ENCODE assay signal across 13 mouse cellular contexts in the genomic region with DNA sequence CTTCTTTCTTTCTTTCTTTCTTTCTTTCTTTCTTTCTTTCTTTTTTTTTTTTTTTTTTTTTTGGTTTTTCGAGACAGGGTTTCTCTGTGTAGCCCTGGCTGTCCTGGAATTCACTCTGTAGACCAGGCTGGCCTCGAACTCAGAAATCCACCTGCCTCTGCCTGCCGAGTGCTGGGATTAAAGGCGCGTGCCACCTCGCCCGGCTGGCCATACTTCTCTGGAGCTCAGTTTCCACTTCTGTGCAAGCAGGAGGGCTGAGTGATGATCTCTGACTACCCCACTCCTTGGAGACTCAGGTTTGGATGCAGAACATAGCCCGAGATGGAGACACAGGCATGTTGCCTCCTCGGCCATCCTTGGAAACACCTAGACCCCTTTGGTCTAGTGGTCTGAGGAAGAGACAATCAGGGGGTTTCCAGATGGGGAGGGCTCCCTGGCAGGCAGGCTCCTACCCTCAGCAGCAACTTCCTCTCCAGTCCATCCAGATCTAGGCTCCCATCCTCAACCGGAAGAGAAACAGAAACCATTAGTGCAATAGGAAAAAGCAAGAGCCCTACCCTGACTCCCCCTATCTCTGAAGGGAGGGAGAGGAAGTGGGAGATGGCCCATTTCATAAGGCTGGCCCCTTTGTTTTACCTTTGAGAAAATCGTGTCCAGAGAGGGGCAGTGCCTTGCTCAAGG. TPM values are rescaled to one million over a fixed set of nuclear protein-coding genes. Genes with fewer than 3 reads are reported as not detected.
DNase-seq lines count a peak whose midpoint lies in the region; ATAC-seq and TF ChIP-seq lines count a peak whose summit lies in the region.
"Had no signal": no experiment of that assay in that cellular context is flagged by ENCODE, and none has a peak within 500 bp of the region (broad histone marks: within the 10 kb centered on the region; RNA-seq: fewer than 3 reads in every experiment).

No protein-coding gene starts in this region.

- H3K36me3 ChIP-seq in hindbrain, embryonic 16.5 days (ENCODE audit: control insufficient read depth, insufficient read depth, low read length): no peaks in the 10 kb centered on the region
- H3K36me3 ChIP-seq: limb, embryonic 15.5 days had no signal

- peak overlapping the region; percentile 98 for H3K27ac ChIP-seq in bone marrow macrophage, adult 2 months (ENCODE audit: insufficient read depth, low read depth, low read length)
- no peak overlapping the region for H3K27ac ChIP-seq in hindbrain, embryonic 16.5 days (ENCODE audit: low read depth, low read length)
- H3K27ac ChIP-seq: limb, embryonic 15.5 days had no signal

- H3K9ac ChIP-seq in hindbrain, embryonic 16.5 days (ENCODE audit: low read depth, low read length): no peak overlapping the region
- H3K9ac ChIP-seq: limb, embryonic 15.5 days had no signal

- no peak for TF ChIP-seq CTCF in bone marrow macrophage, adult 2 months (IDR thresholded peaks at IDR 0.05; ENCODE audit: low read depth, low read length)

- peak; percentile 70 for ATAC-seq in megakaryocyte, adult 5-6 weeks (ENCODE audit: poor library complexity, severe bottlenecking)
- no peak for ATAC-seq in hindbrain, embryonic 16.5 days

- 91% methylated on average over 10 of the region's 11 CpGs for WGBS in hindbrain, embryonic 16.5 days

- H3K4me1 ChIP-seq in bone marrow macrophage, adult 2 months (ENCODE audit: control insufficient read depth, insufficient read depth, low read length): peaks cover 86% of the 10 kb centered on the region
- no peaks in the 10 kb centered on the region for H3K4me1 ChIP-seq in hindbrain, embryonic 16.5 days (ENCODE audit: control insufficient read depth, insufficient read depth, low read depth, low read length)
- H3K4me1 ChIP-seq: limb, embryonic 15.5 days had no signal

- 0 out of 2 replicates have a peak, but pooled peaks have one; percentile 11 for TF ChIP-seq POLR2A in bone marrow macrophage, adult 2 months (IDR thresholded peaks at IDR 0.05; ENCODE audit: borderline replicate concordance, low read depth, low read length)

- peak; percentile 38 for DNase-seq in lung, postnatal 25 days (ENCODE audit: low spot score)
- no peak for DNase-seq in lung, adult 18-20 months
- DNase-seq in thymus, postnatal 25 days: peak; percentile 40
- no peak for DNase-seq in left cerebral cortex, postnatal 14 days (ENCODE audit: low spot score in 2 of 2)
- no peak for DNase-seq in frontal cortex, postnatal 14 days (ENCODE audit: low spot score in 2 of 2)
- DNase-seq: cerebellum, adult 8-10 months; kidney, adult 8-10 months; midbrain, embryonic 14.5 days had no signal

- H3K4me2 ChIP-seq in hindbrain, embryonic 16.5 days (ENCODE audit: low read length): no peak overlapping the region
- H3K4me2 ChIP-seq: limb, embryonic 15.5 days had no signal

- no peaks in the 10 kb centered on the region for H3K27me3 ChIP-seq in hindbrain, embryonic 16.5 days (replicated peaks; ENCODE audit: control insufficient read depth, insufficient read depth, low read length)
- H3K27me3 ChIP-seq: limb, embryonic 15.5 days had no signal

- intact Hi-C loops in left cerebral cortex, postnatal 14 days (cut with DNase I): no loop called here

- no peaks in the 10 kb centered on the region for H3K9me3 ChIP-seq in hindbrain, embryonic 16.5 days (ENCODE audit: control insufficient read depth, low read length)
- H3K9me3 ChIP-seq: limb, embryonic 15.5 days had no signal

- H3K4me3 ChIP-seq in bone marrow macrophage, adult 2 months (ENCODE audit: insufficient read depth, low read length): peak overlapping the region; percentile 33
- no peak overlapping the region for H3K4me3 ChIP-seq in hindbrain, embryonic 16.5 days (ENCODE audit: low read length)
- H3K4me3 ChIP-seq: limb, embryonic 15.5 days had no signal

RNA-seq across cellular contexts. Expression of gene Ankdd1a, which starts 15.9 kb away (rescaled TPM):
- polyA plus RNA-seq in bone marrow macrophage, adult 2 months (2012; ENCODE audit: insufficient read depth, insufficient read length, missing spikeins): 4.1 and 6.4 TPM in 2 replicates
- total RNA-seq in megakaryocyte, adult 5-6 weeks (2015): not detected in 2 replicates
- 0.08 TPM in 1 of 2 replicates, not detected in the other for total RNA-seq in megakaryocyte, adult 5-6 weeks (2017)
- total RNA-seq in left cerebral cortex, postnatal 14 days (2021): 1 to 10 TPM; 3.1 TPM
- 1.1 and 1.2 TPM in 2 replicates for polyA plus RNA-seq in hindbrain, embryonic 16.5 days (2015; fragmentation: Nextera tagmentation; extraction: Ambion mirVana)
- total RNA-seq: ES-E14 had no signal

RNA-seq across cellular contexts. Expression of gene Plekho2, which starts 43.9 kb away (rescaled TPM):
- 193 and 213 TPM in 2 replicates for polyA plus RNA-seq in bone marrow macrophage, adult 2 months (2012; ENCODE audit: insufficient read depth, insufficient read length, missing spikeins)
- total RNA-seq in megakaryocyte, adult 5-6 weeks (2015): 59.1 and 68.1 TPM in 2 replicates
- total RNA-seq in megakaryocyte, adult 5-6 weeks (2017): 52.5 and 60.6 TPM in 2 replicates
- 1 to 10 TPM; 6.5 to 9.6 TPM for total RNA-seq in left cerebral cortex, postnatal 14 days (2021)
- 7.1 and 8.0 TPM in 2 replicates for polyA plus RNA-seq in hindbrain, embryonic 16.5 days (2015; fragmentation: Nextera tagmentation; extraction: Ambion mirVana)

RNA-seq across cellular contexts. Expression of gene Pif1, which starts 51.0 kb away (rescaled TPM):
- polyA plus RNA-seq in bone marrow macrophage, adult 2 months (2012; ENCODE audit: insufficient read depth, insufficient read length, missing spikeins): 3.8 and 4.4 TPM in 2 replicates
- total RNA-seq in megakaryocyte, adult 5-6 weeks (2015): 12.1 and 12.6 TPM in 2 replicates
- total RNA-seq in megakaryocyte, adult 5-6 weeks (2017): 12.7 and 16.9 TPM in 2 replicates
- total RNA-seq in left cerebral cortex, postnatal 14 days (2021): under 1 TPM; 0.42 to 0.82 TPM
- 3.2 and 4.3 TPM in 2 replicates for polyA plus RNA-seq in hindbrain, embryonic 16.5 days (2015; fragmentation: Nextera tagmentation; extraction: Ambion mirVana)

Comparison
In these comparisons a context has a peak if more than half of its experiments do, and no peak if none do; other contexts are left out.
1. DNase-seq: peak in lung, postnatal 25 days (single experiment) and thymus, postnatal 25 days (single experiment); none in lung, adult 18-20 months (0 of 2), left cerebral cortex, postnatal 14 days (0 of 2) and frontal cortex, postnatal 14 days (0 of 2).
2. RNA of gene Plekho2, which starts 43.9 kb away (total RNA-seq): 52.5 to 68.1 TPM in megakaryocyte, adult 5-6 weeks; 6.5 to 9.6 TPM in left cerebral cortex, postnatal 14 days; every median in the first group is over 4 times any median in the second.
3. RNA of gene Pif1, which starts 51.0 kb away (total RNA-seq): 12.1 to 16.9 TPM in megakaryocyte, adult 5-6 weeks; 0.42 to 0.82 TPM in left cerebral cortex, postnatal 14 days; every median in the first group is over 4 times any median in the second.